Mouse (Mus musculus) embryo, embryonic 10 days (tissue): ENCODE measurements at regions not wholly inside any gene's neighbourhood (a gene's known extent, or its start where the extent isn't known, plus 50 kb on each side); places are given as distances from the start of the nearest gene placed in this dataset.
"Not testable (repeated sequence)": the region's sequence is repeated elsewhere in the genome, so short reads cannot be mapped to it uniquely, and the experiment has no call there.

Experiments used
- DNase-seq: peaks from one replicate; pipeline ENCODE4 v3.0.0-alpha.2; 2015; ENCODE audit warnings: low spot score

DNA sequence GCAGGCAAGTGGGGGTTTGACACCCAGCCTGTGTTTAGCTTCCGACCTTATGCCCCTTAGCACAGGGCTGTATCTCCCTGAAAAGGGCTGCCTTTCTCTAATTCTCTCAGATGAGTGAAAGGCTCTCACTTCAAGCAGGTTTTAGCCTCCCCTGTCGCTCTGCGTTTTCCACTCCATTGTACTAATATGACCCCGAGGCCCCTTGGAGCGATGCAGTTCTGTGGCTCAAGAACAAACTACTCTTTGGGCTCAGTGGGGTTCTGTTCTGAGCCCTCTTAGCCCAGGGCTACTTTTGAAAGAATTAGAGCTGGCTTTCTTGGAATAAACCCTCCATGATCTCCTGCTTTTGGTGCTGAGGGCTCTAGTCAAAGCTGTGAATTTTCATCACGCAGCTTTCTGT is 53.4 kb upstream of the Castor2 start:
- DNase-seq: peak; percentile 5

DNA sequence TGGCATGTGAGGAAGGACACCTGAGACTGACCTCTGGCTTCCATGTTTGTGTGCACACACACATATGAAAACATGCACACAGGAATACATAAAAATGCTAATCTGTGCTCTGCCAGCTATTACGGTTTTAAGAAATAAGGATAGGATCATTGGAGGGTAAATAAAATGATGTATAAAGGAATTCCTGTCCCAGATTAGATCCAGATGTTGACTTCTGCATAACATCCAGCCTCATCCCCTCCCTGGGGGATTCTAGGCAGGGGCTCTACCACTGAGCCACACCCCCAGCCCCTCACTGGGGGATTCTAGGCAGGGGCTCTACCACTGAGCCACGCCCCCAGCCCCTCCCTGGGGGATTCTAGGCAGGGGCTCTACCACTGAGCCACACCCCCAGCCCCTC is 56.6 kb upstream of the Castor2 start:
- DNase-seq: not testable (repeated sequence)

DNA sequence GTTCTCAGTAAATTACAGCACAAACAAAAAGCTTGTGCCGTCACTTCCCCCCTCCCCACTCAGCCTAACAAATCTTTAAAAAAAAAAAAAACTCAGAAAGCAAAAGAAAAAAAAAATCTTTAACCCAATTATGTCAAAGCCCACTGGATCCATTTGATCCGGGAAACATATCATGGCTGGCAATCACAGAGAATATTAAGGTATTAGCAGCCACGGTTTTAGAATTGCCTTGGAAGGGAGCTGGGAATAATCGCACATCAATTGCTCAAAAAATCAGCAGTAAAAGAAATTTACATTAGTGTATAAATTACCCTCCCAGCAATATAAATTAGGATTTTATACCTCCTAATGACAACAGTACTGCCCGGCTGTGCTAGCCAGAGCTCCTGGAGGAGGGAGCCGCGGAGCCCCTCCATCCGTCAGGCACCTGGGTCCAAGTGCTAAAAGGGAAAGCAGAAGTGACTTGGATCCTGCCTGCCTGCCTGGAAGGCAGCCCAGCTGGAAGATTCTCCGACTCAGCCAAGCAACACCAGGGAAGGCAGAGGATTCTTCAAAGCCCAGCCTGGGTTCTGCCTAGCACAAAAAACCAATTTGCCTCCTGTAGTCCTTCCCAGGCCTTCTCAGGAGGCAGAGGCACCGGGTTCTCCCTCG is 72.1 kb upstream of the Castor2 start:
- no peak for DNase-seq

DNA sequence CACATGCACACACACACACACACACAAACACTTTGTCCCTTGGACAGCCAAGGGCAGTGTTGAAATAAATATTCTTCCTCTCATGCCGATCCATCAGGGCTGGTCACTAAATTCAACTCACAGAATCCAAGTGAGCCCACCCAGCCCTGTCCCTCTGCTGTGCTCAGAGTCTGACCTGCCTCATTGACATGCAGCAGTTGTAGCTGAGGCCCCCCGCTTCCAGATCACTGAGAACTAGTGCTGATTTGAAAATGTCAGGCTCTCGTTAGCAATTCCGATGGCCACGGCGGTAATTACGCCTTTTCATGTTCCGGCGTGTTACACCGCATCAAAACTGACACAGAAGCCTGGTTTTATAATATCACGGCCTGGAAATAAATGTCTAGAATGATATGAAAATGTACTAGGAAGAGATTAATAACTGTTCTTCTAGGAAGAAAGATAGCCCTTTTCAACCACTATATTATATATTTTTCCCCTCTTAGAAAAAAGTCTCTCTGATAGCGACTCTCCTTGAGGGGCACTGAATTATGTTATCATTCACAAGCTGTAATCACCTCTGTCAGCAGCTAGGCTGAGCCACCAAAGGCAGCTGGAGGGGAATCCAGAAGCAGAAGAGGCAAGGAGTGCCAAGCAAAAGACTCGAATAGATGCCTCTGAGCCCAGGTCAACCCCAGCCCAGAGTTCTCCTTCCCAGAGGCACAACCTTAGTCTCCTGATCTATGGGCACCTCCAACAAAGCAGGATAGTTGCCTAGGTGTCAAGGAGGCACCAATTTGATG is 79.7 kb upstream of the Castor2 start:
- no peak for DNase-seq

GRCm38 (mm10) chr5:134014257-134015163 is 85.0 kb upstream of the Castor2 start:
- peak; percentile 73 for DNase-seq

DNA sequence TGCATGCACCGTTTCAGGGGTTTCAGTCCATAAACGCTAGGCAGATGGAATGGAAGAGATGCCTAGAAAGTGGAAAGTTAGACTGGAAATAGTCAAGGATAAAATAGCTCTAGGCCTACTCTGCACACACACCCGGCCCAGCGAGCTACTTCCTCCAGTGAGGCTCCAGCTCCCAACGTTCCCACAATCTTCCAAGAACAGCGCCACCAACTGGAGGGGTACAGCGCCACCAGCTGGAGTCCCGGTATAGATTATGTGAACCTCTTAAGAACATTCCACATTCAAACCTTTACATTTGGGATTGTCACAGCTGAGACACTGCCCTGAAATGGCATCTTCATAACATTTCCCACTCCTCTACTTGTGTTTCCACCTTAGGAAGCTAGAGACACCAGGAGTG is 86.3 kb upstream of the Castor2 start:
- DNase-seq: no peak

- DNase-seq: no peak
Observed at GRCm38 (mm10) chr5:134009843-134010242, 89.7 kb upstream of the Castor2 start.

- no peak for DNase-seq
Observed at GRCm38 (mm10) chr5:134007127-134007771, 92.3 kb upstream of the Castor2 start.

- peak; percentile 98 for DNase-seq
Observed at GRCm38 (mm10) chr5:134006470-134007126, 92.9 kb upstream of the Castor2 start.

DNA sequence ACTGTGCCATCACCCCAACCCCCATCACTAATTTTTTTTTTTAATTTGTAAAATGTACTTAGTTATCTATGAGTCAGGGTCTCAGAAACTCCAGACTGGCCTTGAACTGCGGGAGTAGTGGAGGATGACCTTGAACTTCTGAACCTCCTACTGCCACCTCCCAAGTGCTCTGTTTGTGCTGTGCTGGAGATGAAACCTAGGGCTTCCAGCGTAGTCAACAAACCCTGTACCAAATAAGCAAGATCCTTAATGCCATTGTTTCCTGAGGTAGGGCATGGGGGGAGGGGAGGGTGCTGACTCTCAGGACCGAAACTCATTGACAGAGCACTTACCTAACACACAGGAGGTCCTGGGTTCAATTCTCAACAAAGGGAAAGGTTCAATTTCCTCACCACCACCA is 93.5 kb upstream of the Castor2 start:
- DNase-seq: no peak

GRCm38 (mm10) chr5:134000100-134000499 is 99.4 kb upstream of the Castor2 start:
- DNase-seq: peak; percentile 47

DNA sequence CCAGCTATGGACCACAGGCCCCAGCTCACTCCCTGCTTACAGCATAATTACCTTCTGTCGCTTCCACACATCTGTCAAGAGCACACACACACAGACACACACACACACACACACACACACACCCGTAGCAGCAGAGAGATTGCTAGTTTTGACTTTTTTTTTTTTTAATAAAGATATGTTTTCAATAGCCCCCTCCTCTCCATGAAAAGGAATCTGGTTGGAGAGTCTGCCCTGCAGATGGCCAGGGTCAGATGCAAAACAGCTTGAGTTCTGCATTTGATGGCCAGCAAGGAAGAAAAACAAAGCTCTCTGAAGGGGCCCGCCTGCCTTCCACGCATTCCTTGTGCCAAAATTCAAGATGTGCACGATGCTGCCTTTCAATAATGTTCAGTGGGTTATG is 99.8 kb upstream of the Castor2 start:
- peak; percentile 66 for DNase-seq

DNA sequence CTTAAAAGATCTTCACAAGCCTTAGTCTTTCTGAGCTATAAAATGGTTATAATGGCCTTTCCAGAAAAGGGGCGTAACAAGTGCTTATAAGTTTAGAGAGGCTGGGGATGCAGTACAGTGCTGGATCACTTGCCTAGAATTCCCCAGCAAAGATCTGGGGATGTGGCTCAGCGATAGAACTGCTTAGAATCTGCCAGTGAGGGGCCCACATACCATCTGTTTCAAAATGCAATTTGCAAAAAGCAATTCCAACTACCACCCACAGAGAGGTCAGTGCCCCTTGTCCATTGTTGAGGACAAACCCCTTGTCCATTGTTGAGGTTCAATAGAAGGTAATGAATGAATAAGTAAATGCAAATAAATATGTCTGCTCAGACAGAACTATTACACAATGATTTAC is 107.5 kb upstream of the Castor2 start:
- DNase-seq: peak; percentile 53

DNA sequence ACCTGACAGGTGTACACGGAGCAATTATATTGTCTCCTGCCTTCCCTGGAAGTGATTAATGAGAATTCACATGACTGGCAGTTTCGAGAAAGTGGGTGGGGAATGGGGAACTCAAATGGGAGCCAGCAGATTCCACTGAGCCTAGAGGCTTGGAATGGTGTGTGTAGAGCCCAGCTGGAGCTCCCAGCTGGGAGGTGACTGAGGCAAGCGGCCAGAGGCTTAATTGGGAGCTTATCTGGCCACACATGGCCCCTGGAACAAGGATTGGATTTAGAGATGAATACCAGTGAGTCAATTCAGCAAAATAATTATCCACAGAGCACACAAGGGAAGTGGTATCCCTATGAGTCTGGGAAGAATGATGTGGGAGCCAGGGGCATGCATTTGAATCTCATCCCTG is 108.0 kb upstream of the Castor2 start:
- no peak for DNase-seq

- DNase-seq: peak; percentile 61
Observed at GRCm38 (mm10) chr5:133983249-133983966, 116.1 kb upstream of the Castor2 start.

DNA sequence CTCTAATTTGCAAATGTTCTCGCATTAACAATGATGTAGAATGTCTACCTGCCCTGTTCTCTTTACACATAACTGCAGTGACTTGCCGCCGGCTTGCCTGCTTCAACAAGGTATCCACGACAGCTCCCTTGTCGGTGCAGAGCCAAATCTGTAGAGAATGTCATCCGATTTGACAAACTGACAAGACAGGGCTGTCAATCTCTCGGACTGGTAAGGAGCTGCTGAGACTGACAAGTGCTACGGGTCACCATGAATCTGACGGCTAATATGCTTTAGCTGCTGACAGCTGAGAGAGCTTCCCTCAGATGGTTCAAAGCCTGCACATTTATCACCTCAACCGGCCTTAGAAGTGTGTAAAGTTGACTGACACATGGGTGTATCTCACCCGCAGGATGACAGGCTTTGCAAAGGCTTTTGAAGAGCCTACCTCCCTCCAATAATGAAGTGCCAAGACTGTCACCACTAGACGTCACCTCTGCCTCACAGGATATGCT is 129.0 kb upstream of the Castor2 start:
- DNase-seq: no peak

- no peak for DNase-seq
Observed at GRCm38 (mm10) chr5:133963301-133963700, 136.2 kb upstream of the Castor2 start.

DNA sequence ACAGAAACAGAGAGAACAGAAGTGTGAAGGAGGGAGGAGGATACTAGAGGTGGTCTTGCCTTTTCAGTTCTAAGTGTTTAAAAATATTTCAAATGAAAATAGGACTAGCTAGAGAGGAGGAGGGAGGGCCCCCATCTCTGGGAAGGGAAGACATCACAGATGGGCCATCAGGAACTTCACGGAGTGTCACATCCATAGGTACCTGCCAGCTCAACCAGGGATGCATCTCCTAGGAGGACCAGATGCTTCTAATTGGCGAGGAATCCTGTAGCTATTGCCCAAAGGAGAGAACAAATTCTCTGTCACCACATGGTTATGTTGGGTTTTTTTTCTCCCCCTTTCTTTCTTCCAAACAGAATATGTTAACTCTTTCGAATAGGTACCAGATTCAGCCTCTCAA is 158.7 kb upstream of the Castor2 start:
- DNase-seq: no peak

- DNase-seq: no peak
Observed at GRCm38 (mm10) chr5:133940030-133940429, 159.5 kb upstream of the Castor2 start.
